Mouse (Mus musculus) hindbrain, embryonic 15.5 days (tissue): ENCODE results near the gene Ctsw. TPM values are rescaled to one million over a fixed set of nuclear protein-coding genes. Genes with fewer than 3 reads are reported as not detected.

Experiments
- ATAC-seq: fragments of 200-750 bp; cut with Nextera tagmentation; 2 replicates; pipeline ENCODE4 v1.8.0; 2017; ENCODE audit warnings: low read depth, moderate number of reproducible peaks, moderate TSS enrichment; ENCODE audit not compliant: low FRiP score
- H3K27ac ChIP-seq: fragments of 300-500 bp; sonication (generic); replicated peaks from 2 replicates; pipeline ENCODE4 v1.5.1; 2015; ENCODE audit warnings: mild to moderate bottlenecking, inconsistent platforms
- H3K27me3 ChIP-seq: fragments of 300-500 bp; sonication (generic); 2 replicates; pipeline ENCODE4 v1.6.1; 2015; ENCODE audit warnings: control low read depth, inconsistent platforms
- H3K36me3 ChIP-seq: fragments of 300-500 bp; sonication (generic); 2 replicates; pipeline ENCODE4 v1.6.1; 2015; ENCODE audit warnings: control low read depth, inconsistent platforms
- H3K4me1 ChIP-seq: fragments of 300-500 bp; sonication (generic); replicated peaks from 2 replicates; pipeline ENCODE4 v1.6.1; 2015; ENCODE audit warnings: control low read depth, inconsistent platforms
- H3K4me2 ChIP-seq: fragments of 300-500 bp; sonication (generic); 2 replicates; pipeline ENCODE4 v1.6.1; 2015; ENCODE audit warnings: moderate library complexity, mild to moderate bottlenecking, inconsistent platforms
- H3K4me3 ChIP-seq: fragments of 300-500 bp; sonication (generic); 2 replicates; pipeline ENCODE4 v1.5.1; 2015; ENCODE audit warnings: mild to moderate bottlenecking, inconsistent platforms
- H3K9ac ChIP-seq: fragments of 300-500 bp; sonication (generic); 2 replicates; pipeline ENCODE4 v1.6.1; 2015; ENCODE audit warnings: inconsistent platforms
- H3K9me3 ChIP-seq: fragments of 300-500 bp; sonication (generic); 2 replicates; pipeline ENCODE4 v1.6.1; 2016; ENCODE audit warnings: control low read depth, inconsistent platforms
- WGBS: fragments of 180-500 bp; shearing (Covaris S2); methylation state at CpG from one replicate; pipeline ENCODE4 v1.1.7; 2015; 5-methylcytosine and 5-hydroxymethylcytosine counted together
- polyA plus RNA-seq: library from polyadenylated mRNA; unstranded; fragments of >200 nt; fragmentation: Nextera tagmentation; extraction: Ambion mirVana; gene quantifications from 2 replicates; pipeline ENCODE4 v1.2.1, GENCODE M21; 2015

Gene Ctsw
- 4.3 and 5.7 TPM in 2 replicates for polyA plus RNA-seq

DNA sequence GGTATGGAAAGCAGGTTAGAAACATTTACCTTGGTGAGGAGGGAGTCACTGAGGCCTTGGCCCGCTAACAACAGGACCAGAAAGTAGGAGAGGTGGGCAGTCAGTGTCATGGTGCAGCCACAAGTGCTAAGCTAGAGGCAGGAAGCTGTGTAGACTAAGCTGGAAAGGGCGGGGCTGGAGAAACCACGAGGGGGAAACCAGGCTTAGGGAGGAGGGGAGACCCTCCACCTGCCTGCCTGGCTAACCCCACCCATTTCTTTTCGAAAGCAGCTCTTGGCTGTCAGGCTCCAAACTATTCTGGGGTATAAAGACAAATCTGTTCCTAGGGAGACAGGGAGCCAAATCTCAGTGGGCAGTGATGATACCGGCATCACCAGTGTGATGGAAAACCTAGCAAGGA lies at the start of gene Ctsw:
TSS of gene Ctsw (minus strand) at position 134 of the 400 bp plus-strand sequence.
- no peak within 1 kb of the TSS for H3K4me2 ChIP-seq
- peaks cover 23% of the 10 kb centered on the region for H3K36me3 ChIP-seq
- ATAC-seq: no peak
- H3K4me3 ChIP-seq: no peak within 1 kb of the TSS
- H3K27ac ChIP-seq: no peak within 1 kb of the TSS
- 61% methylated on average over 5 of the region's 5 CpGs for WGBS
- no peak within 1 kb of the TSS for H3K9ac ChIP-seq
- H3K27me3 ChIP-seq: no peaks in the 10 kb centered on the region
- no peaks in the 10 kb centered on the region for H3K9me3 ChIP-seq
- peaks cover 16% of the 10 kb centered on the region for H3K4me1 ChIP-seq

DNA sequence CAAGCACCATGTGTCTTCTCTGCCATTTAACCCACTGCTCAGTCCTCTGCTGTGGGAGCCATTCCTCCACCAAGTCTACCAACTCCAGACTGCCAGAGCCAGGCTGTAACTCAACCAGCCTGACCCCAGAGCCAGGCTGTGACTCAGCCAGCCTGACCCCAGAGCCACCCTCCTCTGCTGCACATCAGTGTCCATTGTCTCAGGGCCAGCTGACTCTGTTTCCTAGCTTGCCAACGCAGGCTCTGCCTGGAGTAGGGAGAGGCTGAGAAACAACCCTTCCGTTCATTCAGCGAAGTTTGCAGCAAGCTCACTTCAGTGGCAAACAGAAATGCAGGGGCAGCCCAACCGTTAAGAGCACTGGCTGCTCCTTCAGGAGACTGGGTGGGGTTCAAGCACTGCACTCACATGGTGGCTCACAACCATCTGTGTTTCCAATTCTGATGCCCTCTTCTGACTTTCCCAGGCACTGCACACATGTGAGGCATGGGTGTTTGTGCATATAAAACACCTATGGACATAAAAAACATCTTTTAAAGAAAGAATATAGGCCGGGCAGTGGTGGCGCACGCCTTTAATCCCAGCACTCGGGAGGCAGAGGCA lies 48.7 kb upstream of the Ctsw start:
- H3K4me3 ChIP-seq: no peak overlapping the region
- no peak overlapping the region for H3K4me2 ChIP-seq
- 80% methylated on average over 8 of the region's 8 CpGs for WGBS
- peaks cover 7% of the 10 kb centered on the region; the same call in 1 of the 2 replicates for H3K4me1 ChIP-seq
- no peak overlapping the region for H3K27ac ChIP-seq
- no peaks in the 10 kb centered on the region for H3K9me3 ChIP-seq
- H3K36me3 ChIP-seq: no peaks in the 10 kb centered on the region
- no peaks in the 10 kb centered on the region for H3K27me3 ChIP-seq
- ATAC-seq: no peak
- H3K9ac ChIP-seq: no peak overlapping the region

DNA sequence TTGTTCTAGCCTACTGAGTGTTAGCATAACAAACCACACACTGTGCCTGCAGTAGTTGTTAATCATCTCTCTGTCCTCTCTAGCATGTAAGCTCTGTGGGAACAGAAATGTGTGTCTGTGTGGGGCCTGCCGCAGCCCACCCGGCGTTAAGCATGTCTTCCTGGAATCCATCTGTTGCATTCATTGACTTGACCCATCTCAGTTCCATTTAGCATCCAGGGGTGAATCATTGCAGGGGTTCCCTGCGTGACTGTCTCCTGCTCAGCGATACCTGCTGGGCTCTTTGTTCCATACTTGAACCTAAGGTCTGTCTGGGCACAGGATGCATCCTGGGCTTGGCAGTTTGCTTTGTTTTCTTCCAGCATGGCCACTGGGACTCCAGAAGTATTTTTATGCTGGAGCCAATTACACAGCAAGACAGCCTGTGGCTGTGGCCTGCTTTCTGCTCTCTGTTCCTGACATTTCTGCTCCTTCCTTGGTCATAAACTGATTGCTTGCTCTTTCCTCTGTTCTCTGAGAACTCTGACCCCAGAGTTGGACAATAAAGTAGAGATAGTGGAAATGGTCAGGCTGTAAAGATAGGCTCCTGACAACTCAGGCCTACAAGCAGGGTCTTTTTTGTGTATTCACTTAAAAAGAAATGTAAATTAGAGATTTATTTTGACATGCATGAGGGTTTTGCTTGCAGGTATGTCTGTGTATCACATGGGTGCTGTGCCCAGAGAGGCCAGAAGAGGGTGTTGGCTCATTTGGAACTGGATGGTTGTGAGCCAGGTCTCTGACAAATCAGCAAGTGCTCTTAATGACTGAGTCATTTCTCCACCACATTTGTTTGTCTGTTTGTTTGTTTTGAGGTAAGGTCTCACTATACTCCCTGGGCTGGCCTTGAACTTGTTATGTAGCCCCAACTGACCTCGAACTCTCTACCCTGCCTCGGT lies 47.8 kb upstream of the Ctsw start:
- peaks cover 13% of the 10 kb centered on the region for H3K4me1 ChIP-seq
- no peak overlapping the region for H3K9ac ChIP-seq
- no peak for ATAC-seq
- H3K9me3 ChIP-seq: no peaks in the 10 kb centered on the region
- no peak overlapping the region for H3K4me2 ChIP-seq
- no peaks in the 10 kb centered on the region for H3K27me3 ChIP-seq
- 66% methylated on average over 7 of the region's 7 CpGs for WGBS
- H3K36me3 ChIP-seq: no peaks in the 10 kb centered on the region
- no peak overlapping the region for H3K4me3 ChIP-seq
- H3K27ac ChIP-seq: no peak overlapping the region

DNA sequence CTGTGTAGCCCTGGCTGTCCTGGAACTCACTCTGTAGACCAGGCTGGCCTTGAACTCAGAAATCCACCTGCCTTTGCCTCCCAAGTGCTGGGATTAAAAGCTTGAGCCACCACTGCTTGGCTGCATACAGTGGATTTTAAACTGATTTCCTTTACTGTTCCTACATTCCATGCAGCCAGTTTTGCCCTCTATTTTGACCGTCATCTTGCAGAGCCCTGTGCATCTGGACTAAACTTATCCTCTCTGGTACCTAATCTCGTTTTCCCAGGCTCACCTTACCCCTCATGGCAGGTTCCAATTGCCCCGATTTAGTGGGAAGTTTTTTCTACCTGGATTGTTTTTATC lies 44.7 kb upstream of the Ctsw start:
- Histone ChIP-seq H3K9ac (no peak overlapping the region), H3K4me1 (peaks cover 30% of the 10 kb centered on the region), H3K27me3 (no peaks in the 10 kb centered on the region), H3K4me3 (no peak overlapping the region), H3K27ac (no peak overlapping the region), H3K36me3 (no peaks in the 10 kb centered on the region), H3K4me2 (no peak overlapping the region), H3K9me3 (no peaks in the 10 kb centered on the region)
- WGBS: 87% methylated on average over 3 of the region's 3 CpGs
- no peak for ATAC-seq

DNA sequence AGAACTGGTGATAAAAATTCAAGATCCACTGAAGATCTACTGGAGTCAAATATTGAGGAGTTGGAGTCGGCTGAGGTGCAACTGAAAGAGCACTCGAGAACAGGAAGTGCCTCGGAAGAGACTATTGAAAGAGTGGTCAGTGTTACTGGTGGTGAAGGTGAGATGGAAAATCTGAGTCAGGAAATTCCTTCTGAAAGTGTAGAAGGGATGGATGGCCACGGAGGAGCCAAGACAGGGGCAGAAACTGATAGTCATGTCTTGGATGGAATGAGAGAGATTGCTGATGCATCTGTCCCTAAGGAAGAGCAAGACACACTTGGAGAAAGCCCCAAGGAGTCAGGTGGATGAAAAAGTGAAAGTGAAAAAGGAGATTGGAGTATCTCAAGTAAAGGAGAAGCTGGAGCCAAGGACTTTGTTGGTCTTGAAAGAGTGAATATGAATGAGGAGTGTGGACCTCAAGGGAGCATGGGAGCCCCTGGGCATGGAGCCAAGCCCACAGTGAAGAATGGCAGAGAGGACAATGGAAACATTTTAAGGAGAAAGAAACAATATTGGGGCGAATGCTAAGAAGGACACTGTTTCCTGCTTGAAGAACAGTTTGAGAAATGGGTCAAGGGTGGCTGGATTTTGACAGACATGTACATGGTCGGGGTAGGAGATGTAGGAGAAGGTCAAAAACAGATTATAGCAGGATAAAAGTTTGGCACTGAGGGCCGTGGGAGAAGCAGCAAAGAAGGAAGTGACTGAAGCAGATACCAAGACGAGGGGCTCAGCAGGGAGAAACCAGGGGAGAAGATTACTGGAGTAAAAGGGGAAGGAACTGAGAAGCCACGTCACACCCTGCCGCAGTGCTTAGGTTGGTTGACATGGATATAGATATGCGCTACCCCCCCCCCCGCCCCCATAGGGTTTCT lies 44.0 kb upstream of the Ctsw start:
- H3K27me3 ChIP-seq: no peaks in the 10 kb centered on the region
- H3K4me2 ChIP-seq: peak overlapping the region; percentile 5
- WGBS: 78% methylated on average over 12 of the region's 12 CpGs
- H3K4me3 ChIP-seq: no peak overlapping the region
- peaks cover 30% of the 10 kb centered on the region for H3K4me1 ChIP-seq
- no peak overlapping the region for H3K27ac ChIP-seq
- H3K36me3 ChIP-seq: no peaks in the 10 kb centered on the region
- H3K9ac ChIP-seq: no peak overlapping the region
- H3K9me3 ChIP-seq: no peaks in the 10 kb centered on the region
- no peak for ATAC-seq

DNA sequence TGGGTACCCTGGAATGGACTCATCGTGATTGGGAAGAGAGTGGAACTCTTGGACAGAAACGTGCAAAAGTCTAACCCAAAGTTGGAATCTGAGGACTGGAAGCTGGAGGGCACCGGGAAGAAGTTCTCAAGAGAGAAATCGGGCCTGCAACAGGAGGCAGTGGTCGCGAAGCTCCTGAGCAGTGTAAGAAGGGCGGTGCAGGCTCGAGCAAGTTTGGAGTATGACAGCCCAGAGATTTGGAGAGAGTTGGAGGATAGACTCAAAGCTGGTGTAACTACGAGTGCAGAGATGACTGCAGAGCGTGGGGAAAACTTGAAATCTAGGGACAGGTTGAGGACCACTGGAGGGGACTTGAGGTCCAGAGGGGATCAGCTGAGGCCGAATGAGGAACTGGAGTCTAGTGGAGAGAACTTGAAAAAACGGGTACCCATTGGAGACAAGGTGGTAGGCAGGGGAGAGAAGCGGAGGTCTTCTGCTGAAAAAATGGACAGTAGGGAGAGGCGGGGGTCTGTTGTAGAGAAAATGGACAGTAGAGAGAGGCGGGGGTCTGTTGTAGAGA lies 42.8 kb upstream of the Ctsw start:
- Histone ChIP-seq H3K4me2 (peak overlapping the region; percentile 87), H3K9ac (peak overlapping the region; percentile 45), H3K4me1 (peaks cover 30% of the 10 kb centered on the region), H3K27me3 (no peaks in the 10 kb centered on the region), H3K9me3 (no peaks in the 10 kb centered on the region), H3K4me3 (peak overlapping the region; percentile 46), H3K36me3 (no peaks in the 10 kb centered on the region), H3K27ac (peak overlapping the region; percentile 77)
- WGBS: 53% methylated on average over 15 of the region's 15 CpGs
- no peak for ATAC-seq

DNA sequence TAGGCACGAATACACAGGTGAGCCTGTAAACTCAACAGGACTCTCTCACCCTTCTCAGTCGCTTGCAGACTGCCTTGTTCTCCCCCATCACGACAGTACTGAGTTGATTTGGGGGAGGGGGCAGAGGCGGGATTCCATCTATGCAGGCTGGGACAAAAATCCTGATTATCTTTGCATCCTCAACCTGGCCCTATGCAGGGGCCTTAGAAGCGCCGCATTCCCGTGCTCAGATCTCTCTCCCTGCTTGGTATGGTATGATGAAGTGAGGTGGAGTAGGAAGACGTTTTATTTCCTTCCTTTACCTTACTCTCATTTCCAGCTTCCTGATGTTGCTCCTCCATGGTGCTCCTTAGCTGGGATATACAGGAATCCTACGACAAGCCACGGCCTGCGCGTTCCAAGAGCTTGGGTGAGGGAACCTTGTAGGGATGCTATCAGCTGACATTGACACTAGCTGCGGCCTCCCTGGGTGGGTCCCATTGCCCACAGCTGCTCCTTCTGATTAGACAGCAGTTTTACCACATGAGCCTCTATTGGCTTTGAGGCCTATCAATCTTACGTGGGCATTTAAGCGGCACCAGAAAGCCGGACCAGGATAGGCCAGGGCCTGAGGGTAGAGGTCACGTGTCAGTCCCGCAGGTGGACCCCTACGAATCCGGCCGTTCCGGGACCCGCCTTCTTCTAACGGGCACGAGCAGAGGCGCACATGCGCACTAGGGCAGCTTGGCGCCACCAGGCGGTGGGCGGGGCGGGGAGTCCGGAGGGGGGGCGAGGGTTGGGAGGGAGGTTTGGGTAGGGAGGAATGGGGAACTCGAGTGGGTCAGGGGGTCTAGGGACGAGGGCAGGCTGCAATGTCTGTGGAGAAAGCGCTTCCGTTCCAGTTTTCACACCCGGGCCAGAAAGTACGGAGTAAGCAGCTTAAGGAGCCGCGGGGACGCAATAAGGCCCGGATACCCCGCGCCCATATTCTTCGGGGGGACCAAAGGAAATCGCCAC lies 42.0 kb upstream of the Ctsw start, which contains the start of gene Snx32:
TSS of gene Snx32 (minus strand) at position 508 of the 996 bp plus-strand sequence.
- H3K4me2 ChIP-seq: peak within 1 kb of the TSS; percentile 87
- no peaks in the 10 kb centered on the region for H3K36me3 ChIP-seq
- no peaks in the 10 kb centered on the region for H3K27me3 ChIP-seq
- H3K4me1 ChIP-seq: peaks cover 30% of the 10 kb centered on the region
- peak within 1 kb of the TSS; percentile 46 for H3K4me3 ChIP-seq
- 2% methylated on average over 46 of the region's 47 CpGs for WGBS
- peak within 1 kb of the TSS; percentile 68 for H3K9ac ChIP-seq
- ATAC-seq: peak; percentile 100
- no peaks in the 10 kb centered on the region for H3K9me3 ChIP-seq
- peak within 1 kb of the TSS; percentile 77 for H3K27ac ChIP-seq

DNA sequence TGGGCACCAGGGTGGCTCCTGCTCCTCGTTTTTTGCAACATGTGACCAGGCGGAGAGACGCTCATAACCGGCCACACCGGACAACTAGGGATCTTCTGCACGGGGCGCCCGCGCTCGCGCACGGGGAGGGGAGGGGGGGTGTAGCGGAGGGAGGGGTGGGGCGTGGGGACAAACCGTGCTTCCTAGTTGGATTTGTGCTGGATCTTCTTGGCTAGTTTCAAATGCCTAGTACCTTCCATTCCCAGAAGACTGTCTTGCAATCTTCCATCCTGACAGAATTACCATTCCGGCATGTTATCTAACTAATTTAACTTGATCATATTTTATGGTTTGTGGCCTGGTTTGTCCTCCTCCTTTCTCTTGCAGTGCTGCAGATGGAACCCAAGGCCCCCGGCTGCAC lies 35.4 kb upstream of the Ctsw start, which contains the start of gene 1700020D05Rik:
TSS of gene 1700020D05Rik (minus strand) at position 101 of the 400 bp plus-strand sequence.
- WGBS: 54% methylated on average over 17 of the region's 17 CpGs
- no peak within 1 kb of the TSS for H3K4me3 ChIP-seq
- H3K9me3 ChIP-seq: no peaks in the 10 kb centered on the region
- H3K4me1 ChIP-seq: no peaks in the 10 kb centered on the region; the same call in 1 of the 2 replicates
- H3K36me3 ChIP-seq: peaks cover 5% of the 10 kb centered on the region; the same call in 1 of the 2 replicates
- no peaks in the 10 kb centered on the region for H3K27me3 ChIP-seq
- no peak for ATAC-seq
- no peak within 1 kb of the TSS for H3K27ac ChIP-seq
- H3K4me2 ChIP-seq: no peak within 1 kb of the TSS
- no peak within 1 kb of the TSS for H3K9ac ChIP-seq

DNA sequence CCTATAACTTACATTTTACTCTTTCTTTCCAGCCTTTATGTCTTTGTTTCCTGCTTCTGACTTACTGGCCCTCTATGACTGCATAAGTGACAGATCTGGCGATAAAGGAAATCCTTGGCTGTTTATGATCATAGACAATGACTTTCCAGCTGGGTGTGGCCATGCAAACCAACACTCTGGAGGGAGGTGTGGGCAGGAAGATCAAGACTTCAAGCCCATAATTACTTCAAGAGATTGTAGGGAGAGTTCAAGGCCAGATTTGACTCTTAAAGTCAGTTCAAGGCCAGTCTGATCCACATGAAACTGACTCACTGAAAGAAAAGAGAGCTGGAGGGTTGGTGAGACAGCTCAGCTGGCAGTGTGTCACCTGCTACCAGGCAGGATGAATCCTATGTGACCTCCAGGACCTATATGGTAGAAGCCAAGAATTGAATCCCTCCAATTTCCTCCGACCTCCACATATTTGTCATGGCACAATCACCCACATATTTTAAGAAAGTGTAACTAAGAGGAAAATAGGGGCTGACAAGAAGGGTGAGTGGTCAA lies 32.1 kb upstream of the Ctsw start:
- no peak for ATAC-seq
- H3K9ac ChIP-seq: no peak overlapping the region
- no peaks in the 10 kb centered on the region for H3K27me3 ChIP-seq
- peaks cover 29% of the 10 kb centered on the region for H3K36me3 ChIP-seq
- 96% methylated on average over 2 of the region's 2 CpGs for WGBS
- H3K4me3 ChIP-seq: no peak overlapping the region
- no peaks in the 10 kb centered on the region for H3K9me3 ChIP-seq
- no peaks in the 10 kb centered on the region for H3K4me1 ChIP-seq
- no peak overlapping the region for H3K27ac ChIP-seq
- no peak overlapping the region for H3K4me2 ChIP-seq

DNA sequence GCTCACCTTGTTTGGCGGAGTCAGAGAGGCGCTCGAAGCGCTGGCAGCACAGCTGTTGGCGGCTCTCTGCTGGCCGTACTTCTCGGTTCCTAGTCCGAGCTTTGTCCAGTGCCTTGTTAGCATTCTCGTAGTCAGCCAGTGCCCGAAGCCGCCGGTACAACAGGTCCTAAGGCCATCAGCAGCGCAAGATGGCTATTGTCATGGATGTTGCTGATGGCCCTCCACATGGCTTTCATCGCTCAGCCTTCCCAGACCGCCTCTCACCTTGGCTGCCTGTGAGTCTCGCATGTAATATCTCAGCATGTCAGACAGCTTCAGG lies 27.7 kb upstream of the Ctsw start:
- WGBS: 87% methylated on average over 16 of the region's 16 CpGs
- H3K4me1 ChIP-seq: peaks cover 17% of the 10 kb centered on the region
- H3K4me3 ChIP-seq: no peak overlapping the region
- H3K9ac ChIP-seq: no peak overlapping the region
- no peaks in the 10 kb centered on the region for H3K9me3 ChIP-seq
- peaks cover 51% of the 10 kb centered on the region for H3K36me3 ChIP-seq
- no peak overlapping the region for H3K4me2 ChIP-seq
- no peak for ATAC-seq
- H3K27ac ChIP-seq: no peak overlapping the region
- H3K27me3 ChIP-seq: no peaks in the 10 kb centered on the region
